Mouse (Mus musculus): ENCODE measurements around the gene Ptprq. TPM values are rescaled to one million over a fixed set of nuclear protein-coding genes. Genes with fewer than 3 reads are reported as not detected.

The Ptprq gene
- polyA plus RNA-seq, 2 experiments: 0.23 to 0.62 TPM

GRCm38 (mm10) chr10:107649687-107650086, 70.2 kb downstream of the Ptprq start:
- no peak for ATAC-seq (ENCODE audit: low FRiP score, low read depth)
- no peak overlapping the region for H3K9ac ChIP-seq (ENCODE audit: low read depth, low read length, severe bottlenecking)
- H3K4me1 ChIP-seq (ENCODE audit: control insufficient read depth, insufficient read depth, low read length): no peaks in the 10 kb centered on the region
- DNase-seq (ENCODE audit: low spot score): no peak
- H3K4me3 ChIP-seq (replicated peaks; ENCODE audit: low read length): no peak overlapping the region
- TF ChIP-seq POLR2A (IDR thresholded peaks at IDR 0.05; ENCODE audit: borderline replicate concordance, extremely low read depth, insufficient read depth, insufficient read length): no peak
- no peak overlapping the region for H3K4me2 ChIP-seq (replicated peaks; ENCODE audit: low read depth, low read length, severe bottlenecking)
- no peaks in the 10 kb centered on the region for H3K27me3 ChIP-seq (ENCODE audit: control insufficient read depth, insufficient read depth, low read length)
- WGBS: 91% methylated on average over 2 of the region's 2 CpGs
- no peaks in the 10 kb centered on the region for H3K36me3 ChIP-seq (ENCODE audit: control insufficient read depth, insufficient read depth, low read length)
- H3K9me3 ChIP-seq (ENCODE audit: control insufficient read depth, low read length): no peaks in the 10 kb centered on the region
- no peak overlapping the region for H3K27ac ChIP-seq (replicated peaks; ENCODE audit: low read depth, low read length)

- no peak overlapping the region for H3K27ac ChIP-seq (replicated peaks; ENCODE audit: low read depth, low read length)
- no peaks in the 10 kb centered on the region for H3K36me3 ChIP-seq (ENCODE audit: control insufficient read depth, insufficient read depth, low read length)
- DNase-seq (ENCODE audit: low spot score): no peak
- H3K9ac ChIP-seq (ENCODE audit: low read depth, low read length, severe bottlenecking): no peak overlapping the region
- no peaks in the 10 kb centered on the region for H3K27me3 ChIP-seq (ENCODE audit: control insufficient read depth, insufficient read depth, low read length)
- 43% methylated on average over 3 of the region's 3 CpGs for WGBS
- H3K4me3 ChIP-seq (replicated peaks; ENCODE audit: low read length): no peak overlapping the region
- ATAC-seq (ENCODE audit: low FRiP score, low read depth): no peak
- no peaks in the 10 kb centered on the region; the same call in 1 of the 2 replicates for H3K4me1 ChIP-seq (ENCODE audit: control insufficient read depth, insufficient read depth, low read length)
- H3K9me3 ChIP-seq (ENCODE audit: control insufficient read depth, low read length): no peaks in the 10 kb centered on the region
- no peak overlapping the region for H3K4me2 ChIP-seq (replicated peaks; ENCODE audit: low read depth, low read length, severe bottlenecking)
- no peak for TF ChIP-seq POLR2A (IDR thresholded peaks at IDR 0.05; ENCODE audit: borderline replicate concordance, extremely low read depth, insufficient read depth, insufficient read length)
Observed at GRCm38 (mm10) chr10:107628104-107628503, 91.7 kb downstream of the Ptprq start.

GRCm38 (mm10) chr10:107626648-107627047, 93.2 kb downstream of the Ptprq start:
- H3K27ac ChIP-seq (replicated peaks; ENCODE audit: low read depth, low read length): no peak overlapping the region
- H3K4me1 ChIP-seq (ENCODE audit: control insufficient read depth, insufficient read depth, low read length): no peaks in the 10 kb centered on the region; the same call in 1 of the 2 replicates
- 0 out of 2 replicates have a peak, but pooled peaks have one; percentile 67 for ATAC-seq (ENCODE audit: low FRiP score, low read depth)
- no peaks in the 10 kb centered on the region for H3K27me3 ChIP-seq (ENCODE audit: control insufficient read depth, insufficient read depth, low read length)
- no peaks in the 10 kb centered on the region for H3K36me3 ChIP-seq (ENCODE audit: control insufficient read depth, insufficient read depth, low read length)
- no peak overlapping the region for H3K4me2 ChIP-seq (replicated peaks; ENCODE audit: low read depth, low read length, severe bottlenecking)
- no peak overlapping the region for H3K4me3 ChIP-seq (replicated peaks; ENCODE audit: low read length)
- no peak overlapping the region for H3K9ac ChIP-seq (ENCODE audit: low read depth, low read length, severe bottlenecking)
- peak; percentile 65 for DNase-seq (ENCODE audit: low spot score)
- TF ChIP-seq POLR2A (IDR thresholded peaks at IDR 0.05; ENCODE audit: borderline replicate concordance, extremely low read depth, insufficient read depth, insufficient read length): no peak
- no peaks in the 10 kb centered on the region for H3K9me3 ChIP-seq (ENCODE audit: control insufficient read depth, low read length)
- 29% methylated on average over 1 of the region's 1 CpGs for WGBS

GRCm38 (mm10) chr10:107624211-107624610, 95.6 kb downstream of the Ptprq start:
- Histone ChIP-seq H3K4me2 (replicated peaks; ENCODE audit: low read depth, low read length, severe bottlenecking) (no peak overlapping the region), H3K27ac (replicated peaks; ENCODE audit: low read depth, low read length) (no peak overlapping the region), H3K9ac (ENCODE audit: low read depth, low read length, severe bottlenecking) (no peak overlapping the region), H3K4me1 (ENCODE audit: control insufficient read depth, insufficient read depth, low read length) (no peaks in the 10 kb centered on the region; the same call in 1 of the 2 replicates), H3K9me3 (ENCODE audit: control insufficient read depth, low read length) (no peaks in the 10 kb centered on the region), H3K27me3 (ENCODE audit: control insufficient read depth, insufficient read depth, low read length) (no peaks in the 10 kb centered on the region), H3K36me3 (ENCODE audit: control insufficient read depth, insufficient read depth, low read length) (no peaks in the 10 kb centered on the region), H3K4me3 (replicated peaks; ENCODE audit: low read length) (no peak overlapping the region)
- no peak for TF ChIP-seq POLR2A (IDR thresholded peaks at IDR 0.05; ENCODE audit: borderline replicate concordance, extremely low read depth, insufficient read depth, insufficient read length)
- ATAC-seq (ENCODE audit: low FRiP score, low read depth) (no peak), DNase-seq (ENCODE audit: low spot score) (no peak)
- 83% methylated on average over 4 of the region's 4 CpGs for WGBS

DNA sequence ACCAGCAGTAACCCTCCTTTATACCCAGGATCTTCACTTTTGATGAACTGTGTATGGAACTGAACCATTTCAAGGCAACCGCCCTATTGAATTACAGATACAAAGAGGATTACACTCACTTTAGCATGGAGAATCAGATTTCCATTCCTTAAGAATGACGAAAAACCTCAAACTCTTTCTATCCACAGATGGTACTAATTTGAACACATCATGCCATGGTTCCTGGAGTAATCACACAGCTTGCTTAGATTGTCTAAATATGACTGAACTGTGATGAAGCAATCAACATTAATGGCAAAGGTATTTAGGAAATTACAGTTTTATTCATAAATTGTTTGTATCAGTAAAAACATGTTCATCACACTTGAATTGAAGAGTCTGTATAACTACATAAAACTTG, 104.4 kb downstream of the Ptprq start:
- H3K4me3 ChIP-seq (replicated peaks; ENCODE audit: low read length): no peak overlapping the region
- H3K4me1 ChIP-seq (ENCODE audit: control insufficient read depth, insufficient read depth, low read length): no peaks in the 10 kb centered on the region
- H3K27me3 ChIP-seq (ENCODE audit: control insufficient read depth, insufficient read depth, low read length): no peaks in the 10 kb centered on the region
- DNase-seq (ENCODE audit: low spot score) (no peak), ATAC-seq (ENCODE audit: low FRiP score, low read depth) (0 out of 2 replicates have a peak, but pooled peaks have one; percentile 37)
- no peak overlapping the region for H3K4me2 ChIP-seq (replicated peaks; ENCODE audit: low read depth, low read length, severe bottlenecking)
- H3K27ac ChIP-seq (replicated peaks; ENCODE audit: low read depth, low read length): no peak overlapping the region
- no peak overlapping the region for H3K9ac ChIP-seq (ENCODE audit: low read depth, low read length, severe bottlenecking)
- H3K36me3 ChIP-seq (ENCODE audit: control insufficient read depth, insufficient read depth, low read length): no peaks in the 10 kb centered on the region
- no peaks in the 10 kb centered on the region for H3K9me3 ChIP-seq (ENCODE audit: control insufficient read depth, low read length)
- TF ChIP-seq POLR2A (IDR thresholded peaks at IDR 0.05; ENCODE audit: borderline replicate concordance, extremely low read depth, insufficient read depth, insufficient read length): no peak
- 54% methylated on average over 2 of the region's 2 CpGs for WGBS

DNA sequence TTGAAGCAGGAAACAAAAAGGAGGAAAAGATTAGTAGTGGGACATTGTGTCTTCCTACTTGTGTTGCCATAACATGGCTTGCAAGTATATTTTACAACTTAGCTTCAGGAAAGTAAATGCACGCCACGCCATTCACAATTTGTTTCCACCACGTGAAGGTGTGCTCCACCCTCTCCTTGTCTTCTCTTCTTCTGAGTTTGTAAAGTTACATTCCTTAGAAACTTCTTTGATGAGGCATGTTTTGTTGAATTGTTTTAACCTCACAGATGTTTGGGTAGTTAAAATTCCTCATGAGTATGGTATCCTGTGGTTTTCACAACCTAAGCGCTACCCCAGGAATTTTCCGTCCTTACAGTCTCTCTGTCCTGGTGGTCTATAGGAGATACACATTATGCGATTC, 118.5 kb downstream of the Ptprq start:
- WGBS: 72% methylated on average over 6 of the region's 6 CpGs
- no peaks in the 10 kb centered on the region for H3K36me3 ChIP-seq (ENCODE audit: control insufficient read depth, insufficient read depth, low read length)
- H3K27me3 ChIP-seq (ENCODE audit: control insufficient read depth, insufficient read depth, low read length): no peaks in the 10 kb centered on the region
- no peak overlapping the region for H3K4me3 ChIP-seq (replicated peaks; ENCODE audit: low read length)
- no peak overlapping the region for H3K9ac ChIP-seq (ENCODE audit: low read depth, low read length, severe bottlenecking)
- DNase-seq (ENCODE audit: low spot score) (no peak), ATAC-seq (ENCODE audit: low FRiP score, low read depth) (no peak)
- H3K27ac ChIP-seq (replicated peaks; ENCODE audit: low read depth, low read length): no peak overlapping the region
- no peak for TF ChIP-seq POLR2A (IDR thresholded peaks at IDR 0.05; ENCODE audit: borderline replicate concordance, extremely low read depth, insufficient read depth, insufficient read length)
- no peak overlapping the region for H3K4me2 ChIP-seq (replicated peaks; ENCODE audit: low read depth, low read length, severe bottlenecking)
- no peaks in the 10 kb centered on the region for H3K9me3 ChIP-seq (ENCODE audit: control insufficient read depth, low read length)
- no peaks in the 10 kb centered on the region for H3K4me1 ChIP-seq (ENCODE audit: control insufficient read depth, insufficient read depth, low read length)
